Mouse (Mus musculus): Measurements from ENCODE around the gene Gm6121.
"Not testable (repeated sequence)": the region's sequence is repeated elsewhere in the genome, so short reads cannot be mapped to it uniquely, and the experiment has no call there.

Gm6121 gene

DNA sequence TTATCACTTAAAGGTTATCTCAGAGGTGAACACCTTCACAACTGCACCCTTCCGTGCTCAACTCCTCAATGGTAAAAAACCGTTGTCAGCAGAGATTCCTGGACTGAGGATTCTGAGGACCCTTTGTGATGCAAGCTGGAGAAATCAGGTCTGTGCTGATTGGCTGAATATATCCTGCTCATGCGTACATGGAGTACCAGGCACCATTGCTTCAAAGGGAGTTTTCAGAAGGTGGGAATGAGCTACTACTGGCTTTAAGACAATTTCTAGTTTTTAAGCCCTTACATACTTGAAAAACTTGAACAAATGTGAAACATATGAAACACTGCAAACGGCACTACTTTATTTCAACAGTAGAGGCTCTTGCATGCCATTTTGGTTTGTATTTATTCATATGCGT is at the start of gene Gm6121:
Gene Gm6121, minus strand, starts transcription at position 101 of the 400 bp plus-strand sequence.
- not testable (repeated sequence) for DNase-seq
